Mouse (Mus musculus) megakaryocyte progenitor cell, adult 5-6 weeks (primary cell): Measurements from ENCODE around the gene Ly6g6f. TPM values are rescaled to one million over a fixed set of nuclear protein-coding genes. Genes with fewer than 3 reads are reported as not detected.
"Not testable (repeated sequence)": the region's sequence is repeated elsewhere in the genome, so short reads cannot be mapped to it uniquely, and the experiment has no call there.

Source experiments
- ATAC-seq: replicated peaks from 2 replicates; pipeline ENCODE4 v1.8.0; 2016; ENCODE audit warnings: mild to moderate bottlenecking, moderate TSS enrichment, inconsistent platforms; ENCODE audit not compliant: poor library complexity
- total RNA-seq, 2 experiments: library from RNA; stranded (forward) in 1 of 2; stranded (reverse) in 1 of 2; fragments of 157-497, 149-512 nt in 1 of 2; fragments of 200-1000 nt in 1 of 2; gene quantifications; 2 replicates each; pipeline versions ENCODE4 v1.2.3 to v1.2.4; 2015 to 2017

The Ly6g6f gene
- total RNA-seq (2015): not detected in 2 replicates
- total RNA-seq (2017): not detected in 2 replicates

DNA sequence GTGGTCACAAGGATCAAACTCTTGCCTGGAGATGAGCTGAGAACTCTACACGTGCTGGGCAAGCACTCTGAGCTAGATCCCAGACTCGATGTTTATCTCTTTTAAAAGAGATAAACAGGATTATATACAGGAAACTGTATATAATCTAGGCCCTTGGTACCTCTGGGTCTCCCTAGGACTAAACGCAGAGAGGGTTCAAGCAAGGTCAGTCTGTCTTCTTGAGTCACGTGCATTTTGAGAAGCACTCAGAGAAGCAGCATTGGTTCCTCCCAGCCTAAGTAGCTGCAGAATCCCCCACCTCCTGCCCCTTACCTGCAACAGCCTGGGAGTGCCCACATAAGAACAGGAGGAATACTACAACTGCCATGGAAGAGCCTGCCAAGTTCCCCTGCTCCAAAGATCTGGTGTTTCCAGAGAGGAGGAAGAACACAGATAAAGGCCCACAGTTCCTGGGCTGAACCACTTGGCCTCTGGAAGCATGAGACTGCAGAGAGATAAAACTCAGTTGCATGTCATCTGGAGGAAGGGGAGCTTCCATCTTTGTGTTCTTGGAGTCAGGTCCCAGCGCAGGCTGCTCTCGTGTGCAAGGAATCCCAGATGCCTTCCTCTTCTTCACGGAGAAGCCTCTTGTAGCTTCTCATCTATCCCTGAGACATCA lies at the start of gene Ly6g6f:
Gene Ly6g6f, minus strand, starts transcription at position 403 of the 658 bp plus-strand sequence.
- no peak for ATAC-seq

- ATAC-seq: peak; percentile 85
These were observed 49.6 kb upstream of the Ly6g6f start, which contains the start of gene Bag6 for GRCm38 (mm10) chr17:35134801-35135590. Gene Bag6, plus strand, starts transcription at chr17:35135178.

GRCm38 (mm10) chr17:35133517-35133916 lies 48.1 kb upstream of the Ly6g6f start:
- no peak for ATAC-seq

DNA sequence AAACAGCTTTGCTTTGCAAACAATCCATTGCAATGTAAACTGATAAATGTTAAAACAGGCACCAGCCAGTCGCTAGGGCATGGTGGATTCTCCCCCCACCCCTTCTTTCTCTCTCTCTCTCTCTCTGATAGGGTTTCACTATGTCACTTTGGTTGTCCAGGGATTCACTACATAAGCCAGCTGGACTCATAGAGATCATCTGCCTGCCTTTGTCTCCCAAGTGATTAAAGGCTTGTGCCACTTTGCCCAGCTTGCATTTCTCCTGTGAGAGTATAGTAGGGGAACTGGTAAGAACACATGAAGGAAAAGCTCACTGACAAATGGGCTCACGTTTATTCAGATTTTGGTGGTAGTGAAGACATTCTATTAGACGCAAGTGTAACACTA lies 46.8 kb upstream of the Ly6g6f start:
- no peak for ATAC-seq

DNA sequence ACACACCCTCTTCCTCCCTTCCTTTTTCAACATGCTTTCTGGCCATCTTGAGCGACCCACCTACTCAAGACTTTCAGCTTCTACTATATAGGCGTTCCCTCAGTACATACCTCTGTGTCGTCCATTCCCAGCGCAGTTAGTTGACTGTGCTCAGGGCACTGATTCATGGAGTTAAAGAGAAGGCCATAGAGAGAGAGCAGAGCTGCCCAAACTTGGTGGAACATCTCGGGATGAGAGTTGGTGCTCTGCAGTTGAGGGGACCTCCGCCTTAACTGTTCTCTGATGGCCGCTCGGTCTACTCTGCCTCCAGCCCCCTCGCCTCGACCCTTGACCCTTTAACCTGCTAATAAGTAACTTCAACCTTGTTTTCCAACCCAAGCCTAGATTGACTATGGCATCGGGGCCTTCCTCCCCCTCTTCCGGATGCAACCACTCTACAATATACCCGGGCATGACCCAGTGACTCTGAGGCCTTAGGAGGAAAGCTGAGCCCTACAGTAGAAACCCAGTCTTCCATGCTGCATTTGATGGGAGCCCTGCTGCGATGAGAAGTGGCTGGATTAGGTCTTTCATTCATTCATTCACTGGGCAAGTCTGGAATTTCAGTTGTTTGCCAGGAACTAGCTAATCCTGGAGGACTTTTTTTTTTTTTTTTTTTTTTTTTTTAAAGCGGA lies 46.2 kb upstream of the Ly6g6f start, which contains the start of gene Apom:
Gene Apom, minus strand, starts transcription at position 551 of the 674 bp plus-strand sequence.
- no peak for ATAC-seq

DNA sequence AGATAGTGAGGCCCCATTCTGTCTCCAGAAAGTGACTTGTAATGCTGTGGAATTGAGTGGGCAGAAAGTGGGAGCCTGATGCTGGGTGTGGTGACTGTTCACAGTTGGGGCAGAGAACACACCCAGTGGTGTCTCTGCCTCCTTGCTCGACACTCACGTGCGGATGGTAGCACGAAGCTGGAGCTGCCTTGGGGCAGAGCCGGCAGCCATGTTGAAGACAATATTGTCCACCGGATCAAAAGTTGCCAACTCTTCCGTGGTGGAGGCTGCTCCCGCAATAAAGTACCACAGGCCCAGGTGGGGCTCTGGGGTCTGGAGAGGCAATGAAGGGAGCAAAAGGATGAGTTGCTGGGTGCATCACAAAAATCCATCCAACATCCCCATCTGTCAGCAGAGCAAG lies 45.6 kb upstream of the Ly6g6f start:
- ATAC-seq: no peak

DNA sequence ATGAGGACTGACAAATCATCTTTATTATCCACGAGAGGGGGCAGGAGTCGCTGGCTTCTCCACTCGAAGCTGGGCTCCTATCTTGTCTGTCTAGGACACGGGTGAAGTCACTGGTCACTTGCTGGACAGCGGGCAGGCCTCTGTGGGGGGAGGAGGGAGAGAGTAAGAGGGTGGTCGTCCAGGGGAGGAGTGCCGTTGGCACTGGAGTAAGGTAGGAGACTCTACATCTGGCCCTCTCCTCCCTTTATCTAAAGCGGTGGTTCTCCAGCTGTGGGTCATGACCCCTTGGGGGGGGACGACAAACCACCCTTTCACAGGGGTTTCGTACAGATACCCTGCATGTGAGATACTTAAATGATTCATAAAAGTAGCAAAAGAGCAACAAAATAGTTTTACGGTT lies 43.6 kb upstream of the Ly6g6f start:
- ATAC-seq: no peak

- no peak; the same call in 1 of the 2 replicates for ATAC-seq
These were observed 41.6 kb upstream of the Ly6g6f start for GRCm38 (mm10) chr17:35127017-35127416.

DNA sequence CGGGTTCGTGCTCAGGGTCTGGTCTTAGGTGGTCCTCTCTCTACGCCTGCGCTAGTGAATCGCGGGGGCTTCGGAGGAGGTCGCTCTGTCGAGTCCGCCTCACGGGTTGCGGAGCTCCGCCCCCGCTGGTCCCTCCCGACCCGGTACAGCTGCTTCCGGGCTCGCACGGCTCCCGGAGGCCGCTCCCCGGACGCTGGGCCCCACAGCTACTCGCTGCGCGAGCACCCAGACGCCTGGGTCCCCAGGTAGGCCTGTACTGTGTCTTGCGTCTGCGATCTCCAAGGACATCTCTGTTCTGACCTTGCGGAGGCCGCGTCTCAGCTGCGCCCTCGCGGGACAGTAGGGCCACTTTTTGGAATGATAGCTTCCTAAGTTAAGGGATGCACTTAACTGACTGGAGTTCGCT lies 40.8 kb upstream of the Ly6g6f start, which contains the start of gene D17H6S53E:
Gene D17H6S53E, plus strand, starts transcription at position 168 of the 406 bp plus-strand sequence.
- peak; percentile 65 for ATAC-seq

DNA sequence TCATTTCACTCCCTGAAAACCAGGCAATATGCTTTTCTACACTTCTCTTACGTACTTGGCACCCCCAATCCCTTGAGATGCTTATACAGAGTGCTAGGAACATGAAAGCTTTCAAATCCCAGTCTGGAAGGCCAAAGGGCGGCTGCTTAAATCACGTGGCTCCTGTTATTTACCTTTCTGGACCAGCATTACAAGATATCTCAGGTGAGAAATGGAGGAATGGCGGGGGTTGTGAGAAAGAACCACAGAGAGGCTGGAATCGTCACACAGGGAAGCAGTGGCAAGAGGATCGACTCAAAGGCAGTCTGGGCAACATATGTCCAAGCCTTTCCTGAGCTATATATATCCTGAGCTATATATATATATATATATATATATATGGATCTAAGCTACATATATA lies 40.2 kb upstream of the Ly6g6f start:
- no peak for ATAC-seq

DNA sequence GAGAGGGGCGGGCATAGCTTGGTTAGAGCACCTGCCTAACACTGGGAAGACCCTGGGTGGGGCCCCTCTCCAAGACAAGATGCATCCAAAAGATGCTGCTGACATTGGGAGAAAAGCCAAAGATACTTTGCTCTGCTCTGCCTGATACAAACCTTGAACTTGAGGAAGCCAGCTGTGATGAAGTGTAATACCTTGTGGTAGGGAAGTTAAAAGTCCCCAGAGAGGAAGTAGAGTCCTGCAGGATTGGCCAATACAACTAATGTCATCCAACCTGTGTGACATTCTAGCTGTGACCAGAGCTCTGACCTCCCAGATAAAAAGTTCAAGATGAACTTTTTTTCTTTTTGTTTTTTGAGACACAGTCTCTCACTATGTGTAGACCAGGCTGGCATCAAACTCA lies 39.7 kb upstream of the Ly6g6f start:
- no peak for ATAC-seq

GRCm38 (mm10) chr17:35124261-35124896 lies 39.0 kb upstream of the Ly6g6f start:
- not testable (repeated sequence) for ATAC-seq

DNA sequence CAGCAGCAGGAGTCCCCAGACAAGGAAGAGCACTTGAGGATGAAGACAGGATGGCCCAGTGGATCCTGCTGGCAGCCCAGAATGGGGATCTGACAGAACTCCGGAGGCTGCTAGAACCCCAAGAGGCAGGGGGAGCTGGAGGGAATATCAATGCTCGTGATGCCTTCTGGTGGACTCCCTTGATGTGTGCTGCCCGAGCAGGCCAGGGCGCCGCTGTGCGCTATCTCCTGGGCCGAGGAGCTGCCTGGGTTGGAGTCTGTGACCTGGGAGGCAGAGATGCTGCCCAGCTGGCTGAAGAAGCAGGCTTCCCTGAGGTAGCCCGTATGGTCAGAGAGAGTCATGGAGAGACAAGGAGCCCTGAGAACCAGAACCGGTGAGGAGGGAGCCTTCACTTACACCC lies 37.9 kb upstream of the Ly6g6f start:
- not testable (repeated sequence) for ATAC-seq

DNA sequence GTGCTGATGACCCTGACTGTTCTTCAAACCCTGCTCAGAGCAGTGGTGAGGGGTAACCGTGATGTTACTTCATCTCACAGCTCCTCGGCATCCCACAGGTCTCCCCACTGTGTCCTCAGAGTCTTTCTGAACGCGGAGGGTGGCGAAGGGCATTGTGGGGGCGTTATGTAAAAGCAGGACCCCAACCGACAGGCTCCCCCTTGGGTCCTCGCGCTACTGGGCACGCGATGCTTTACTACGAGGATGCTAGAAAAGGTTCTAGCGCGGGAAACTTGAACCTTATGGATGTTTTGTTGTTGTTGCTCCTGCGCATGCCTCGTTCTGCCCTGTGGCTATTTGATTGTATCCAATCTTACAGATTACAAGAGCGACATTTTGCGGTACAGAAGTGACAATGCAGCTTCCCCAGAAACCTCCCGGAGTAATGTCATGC lies 36.5 kb upstream of the Ly6g6f start, which contains the start of gene Csnk2b:
Gene Csnk2b, minus strand, starts transcription at position 183 of the 433 bp plus-strand sequence.
- ATAC-seq: peak; percentile 13

- ATAC-seq: peak; percentile 89
These were observed 35.9 kb upstream of the Ly6g6f start, which contains the start of gene Gpank1 for GRCm38 (mm10) chr17:35121143-35121799. Gene Gpank1, plus strand, starts transcription at chr17:35121455.

GRCm38 (mm10) chr17:35120745-35121142 lies 35.3 kb upstream of the Ly6g6f start:
- ATAC-seq: no peak

DNA sequence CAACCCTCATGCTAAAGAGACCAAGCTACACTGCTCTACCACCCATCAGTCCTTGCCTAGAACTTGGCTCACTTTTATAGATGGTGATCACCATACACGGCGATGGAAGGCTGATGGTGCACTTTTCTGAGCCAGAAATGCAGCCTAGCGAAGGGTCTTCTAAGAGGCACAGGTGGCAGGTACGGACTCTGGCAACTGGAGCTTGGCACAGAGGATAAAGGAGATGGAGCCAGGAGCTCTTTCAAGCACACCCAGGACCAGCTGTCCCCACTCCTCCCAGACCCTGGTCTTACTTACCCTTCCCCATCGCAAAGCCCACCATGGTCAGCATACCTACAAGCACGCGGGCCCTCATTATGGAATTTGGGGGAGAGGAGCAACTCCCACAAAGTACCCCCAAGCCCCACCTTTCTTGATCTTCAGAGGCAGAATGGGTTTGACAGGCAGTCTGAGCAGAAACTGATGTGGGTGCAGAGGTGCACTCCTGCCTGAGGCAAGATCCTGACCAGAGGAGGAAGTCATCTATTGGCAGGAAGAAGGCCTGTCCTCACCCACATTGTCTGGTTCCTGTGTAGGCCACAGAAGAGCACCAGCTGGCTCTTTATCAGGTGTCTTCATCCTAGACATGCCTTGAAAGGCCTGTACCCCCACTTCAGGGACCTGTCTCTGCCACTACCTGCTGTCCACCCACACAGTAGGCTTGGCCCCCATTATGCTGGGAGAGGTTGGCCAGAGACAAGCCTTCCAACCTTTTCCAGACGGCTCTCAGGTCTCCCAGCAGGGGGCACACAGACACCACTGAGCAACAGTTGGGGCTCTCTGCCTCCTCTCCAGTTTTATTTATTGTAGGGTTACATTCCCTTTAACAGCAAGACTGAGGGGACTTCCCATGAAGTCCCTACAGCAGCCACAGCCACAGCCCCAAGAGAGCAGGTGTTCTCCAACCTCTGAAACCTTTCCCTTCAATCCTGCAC lies 29.9 kb upstream of the Ly6g6f start, which contains the start of gene Ly6g5b:
Gene Ly6g5b, minus strand, starts transcription at position 383 of the 974 bp plus-strand sequence.
- ATAC-seq: peak; percentile 73

- ATAC-seq: no peak
These were observed 26.4 kb upstream of the Ly6g6f start for GRCm38 (mm10) chr17:35111774-35112173.

DNA sequence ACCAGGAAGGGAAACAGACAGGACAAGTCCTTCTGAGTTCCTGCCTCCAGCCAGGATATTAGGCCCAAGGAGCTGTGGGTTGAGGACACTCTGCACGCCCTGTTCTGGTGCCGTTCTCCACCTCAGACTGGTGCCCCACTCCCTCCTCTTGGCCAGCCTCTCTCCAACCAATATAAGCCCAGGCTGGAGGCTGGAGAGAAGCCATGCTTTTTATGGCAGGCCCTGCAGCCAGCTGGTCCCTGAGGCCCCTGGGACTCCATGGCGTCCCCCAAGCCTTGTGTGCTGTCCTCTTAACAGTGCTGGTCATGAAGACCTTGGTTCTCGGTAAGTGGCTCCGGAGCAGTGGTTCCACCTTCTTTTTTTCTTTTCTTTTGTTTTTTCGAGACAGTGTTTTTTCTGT lies 22.7 kb upstream of the Ly6g6f start, which contains the start of gene Ly6g5c:
Gene Ly6g5c, plus strand, starts transcription at position 183 of the 400 bp plus-strand sequence.
- no peak for ATAC-seq
